Mouse (Mus musculus): ENCODE measurements around the gene Desi1. TPM values are rescaled to one million over a fixed set of nuclear protein-coding genes. Genes with fewer than 3 reads are reported as not detected.

The Desi1 gene
- polyA plus RNA-seq, 1 experiment from 2014 or later = 42.3 TPM

- 88% methylated on average over 3 of the region's 3 CpGs for WGBS
- Histone ChIP-seq H3K4me3 (no peak overlapping the region), H3K4me1 (no peaks in the 10 kb centered on the region), H3K36me3 (peaks cover 12% of the 10 kb centered on the region), H3K4me2 (replicated peaks) (no peak overlapping the region), H3K9ac (peak overlapping the region; percentile 19; the same call in 1 of the 2 replicates), H3K9me3 (replicated peaks) (no peaks in the 10 kb centered on the region), H3K27me3 (no peaks in the 10 kb centered on the region), H3K27ac (no peak overlapping the region)
- ATAC-seq (ENCODE audit: low FRiP score) = no peak
Measured at GRCm38 (mm10) chr15:81958906-81959305, 74.8 kb downstream of the Desi1 start.

- no peak overlapping the region for H3K4me2 ChIP-seq (replicated peaks)
- H3K4me3 ChIP-seq = no peak overlapping the region
- H3K9me3 ChIP-seq (replicated peaks) = no peaks in the 10 kb centered on the region
- H3K27ac ChIP-seq = no peak overlapping the region
- H3K4me1 ChIP-seq = no peaks in the 10 kb centered on the region
- H3K36me3 ChIP-seq = peaks cover 12% of the 10 kb centered on the region
- no peaks in the 10 kb centered on the region for H3K27me3 ChIP-seq
- 82% methylated on average over 11 of the region's 11 CpGs for WGBS
- H3K9ac ChIP-seq = no peak overlapping the region
- ATAC-seq (ENCODE audit: low FRiP score) = no peak
Measured at GRCm38 (mm10) chr15:81957598-81957997, 76.1 kb downstream of the Desi1 start.

- H3K27ac ChIP-seq = no peak overlapping the region
- H3K4me2 ChIP-seq (replicated peaks) = no peak overlapping the region
- no peaks in the 10 kb centered on the region for H3K9me3 ChIP-seq (replicated peaks)
- no peak overlapping the region for H3K4me3 ChIP-seq
- H3K4me1 ChIP-seq = no peaks in the 10 kb centered on the region
- 58% methylated on average over 8 of the region's 8 CpGs for WGBS
- ATAC-seq (ENCODE audit: low FRiP score) = no peak
- no peak overlapping the region for H3K9ac ChIP-seq
- peaks cover 20% of the 10 kb centered on the region for H3K36me3 ChIP-seq
- no peaks in the 10 kb centered on the region for H3K27me3 ChIP-seq
Measured at GRCm38 (mm10) chr15:81956457-81956856, 77.2 kb downstream of the Desi1 start.

GRCm38 (mm10) chr15:81955414-81955813 lies 78.2 kb downstream of the Desi1 start:
- Histone ChIP-seq H3K27me3 (no peaks in the 10 kb centered on the region), H3K4me1 (no peaks in the 10 kb centered on the region), H3K9ac (no peak overlapping the region), H3K36me3 (peaks cover 29% of the 10 kb centered on the region), H3K4me3 (no peak overlapping the region), H3K4me2 (replicated peaks) (no peak overlapping the region), H3K27ac (no peak overlapping the region), H3K9me3 (replicated peaks) (no peaks in the 10 kb centered on the region)
- WGBS = 92% methylated on average over 15 of the region's 15 CpGs
- no peak for ATAC-seq (ENCODE audit: low FRiP score)

- no peak overlapping the region for H3K4me2 ChIP-seq (replicated peaks)
- H3K9me3 ChIP-seq (replicated peaks) = no peaks in the 10 kb centered on the region
- 98% methylated on average over 6 of the region's 6 CpGs for WGBS
- no peak overlapping the region for H3K4me3 ChIP-seq
- H3K4me1 ChIP-seq = no peaks in the 10 kb centered on the region
- ATAC-seq (ENCODE audit: low FRiP score) = no peak
- no peak overlapping the region for H3K27ac ChIP-seq
- no peak overlapping the region for H3K9ac ChIP-seq
- no peaks in the 10 kb centered on the region for H3K27me3 ChIP-seq
- peaks cover 29% of the 10 kb centered on the region for H3K36me3 ChIP-seq
Measured at GRCm38 (mm10) chr15:81954716-81955115, 78.9 kb downstream of the Desi1 start.

- ATAC-seq (ENCODE audit: low FRiP score) = no peak
- H3K9ac ChIP-seq = no peak overlapping the region
- H3K9me3 ChIP-seq (replicated peaks) = no peaks in the 10 kb centered on the region
- no peak overlapping the region for H3K4me3 ChIP-seq
- H3K4me1 ChIP-seq = no peaks in the 10 kb centered on the region
- H3K36me3 ChIP-seq = peaks cover 29% of the 10 kb centered on the region
- no peak overlapping the region for H3K4me2 ChIP-seq (replicated peaks)
- no peaks in the 10 kb centered on the region for H3K27me3 ChIP-seq
- H3K27ac ChIP-seq = no peak overlapping the region
- WGBS = 94% methylated on average over 9 of the region's 9 CpGs
Measured at GRCm38 (mm10) chr15:81954151-81954583, 79.5 kb downstream of the Desi1 start.

- Histone ChIP-seq H3K4me1 (no peaks in the 10 kb centered on the region), H3K4me2 (replicated peaks) (no peak overlapping the region), H3K4me3 (no peak overlapping the region), H3K36me3 (peaks cover 36% of the 10 kb centered on the region), H3K9ac (no peak overlapping the region), H3K27ac (no peak overlapping the region), H3K9me3 (replicated peaks) (no peaks in the 10 kb centered on the region), H3K27me3 (no peaks in the 10 kb centered on the region)
- ATAC-seq (ENCODE audit: low FRiP score) = no peak
- 82% methylated on average over 4 of the region's 4 CpGs for WGBS
Measured at GRCm38 (mm10) chr15:81952310-81952709, 81.4 kb downstream of the Desi1 start.

- Histone ChIP-seq H3K4me3 (no peak overlapping the region), H3K4me2 (replicated peaks) (no peak overlapping the region), H3K9ac (no peak overlapping the region), H3K36me3 (peaks cover 45% of the 10 kb centered on the region), H3K9me3 (replicated peaks) (no peaks in the 10 kb centered on the region), H3K4me1 (no peaks in the 10 kb centered on the region), H3K27me3 (no peaks in the 10 kb centered on the region), H3K27ac (no peak overlapping the region)
- no peak for ATAC-seq (ENCODE audit: low FRiP score)
- WGBS = 89% methylated on average over 9 of the region's 9 CpGs
Measured at GRCm38 (mm10) chr15:81951159-81951558, 82.5 kb downstream of the Desi1 start.

GRCm38 (mm10) chr15:81950716-81951115 lies 82.9 kb downstream of the Desi1 start:
- Histone ChIP-seq H3K27ac (no peak overlapping the region), H3K4me1 (no peaks in the 10 kb centered on the region), H3K9me3 (replicated peaks) (no peaks in the 10 kb centered on the region), H3K36me3 (peaks cover 45% of the 10 kb centered on the region), H3K27me3 (no peaks in the 10 kb centered on the region), H3K4me3 (no peak overlapping the region), H3K9ac (no peak overlapping the region), H3K4me2 (replicated peaks) (no peak overlapping the region)
- ATAC-seq (ENCODE audit: low FRiP score) = no peak
- WGBS = 87% methylated on average over 5 of the region's 5 CpGs

GRCm38 (mm10) chr15:81949476-81950131 lies 84.1 kb downstream of the Desi1 start:
- no peak for ATAC-seq (ENCODE audit: low FRiP score)
- Histone ChIP-seq H3K27me3 (no peaks in the 10 kb centered on the region), H3K9ac (no peak overlapping the region), H3K4me1 (no peaks in the 10 kb centered on the region), H3K4me2 (replicated peaks) (no peak overlapping the region), H3K36me3 (peaks cover 38% of the 10 kb centered on the region), H3K4me3 (no peak overlapping the region), H3K27ac (0 out of 2 replicates have a peak overlapping the region, but pooled peaks have one; percentile 7), H3K9me3 (replicated peaks) (no peaks in the 10 kb centered on the region)
- 65% methylated on average over 11 of the region's 11 CpGs for WGBS

GRCm38 (mm10) chr15:81949076-81949475 lies 84.6 kb downstream of the Desi1 start:
- WGBS = 88% methylated on average over 10 of the region's 10 CpGs
- no peaks in the 10 kb centered on the region for H3K27me3 ChIP-seq

GRCm38 (mm10) chr15:81943176-81943749 lies 90.4 kb downstream of the Desi1 start:
- no peaks in the 10 kb centered on the region for H3K27me3 ChIP-seq
- H3K9ac ChIP-seq = peak overlapping the region; percentile 32; the same call in 1 of the 2 replicates
- 7% methylated on average over 9 of the region's 9 CpGs for WGBS
- ATAC-seq (ENCODE audit: low FRiP score) = peak; percentile 85
- H3K4me1 ChIP-seq = peaks cover 23% of the 10 kb centered on the region
- peak overlapping the region; percentile 65 for H3K27ac ChIP-seq
- H3K4me2 ChIP-seq (replicated peaks) = peak overlapping the region; percentile 25; the same call in 1 of the 2 replicates
- H3K4me3 ChIP-seq = no peak overlapping the region
- peaks cover 12% of the 10 kb centered on the region for H3K36me3 ChIP-seq
- no peaks in the 10 kb centered on the region for H3K9me3 ChIP-seq (replicated peaks)

More at GRCm38 (mm10) chr15:81949076-81949475, 84.6 kb downstream of the Desi1 start:
- no peak for ATAC-seq (ENCODE audit: low FRiP score)
- no peaks in the 10 kb centered on the region for H3K4me1 ChIP-seq
- no peak overlapping the region for H3K9ac ChIP-seq
- H3K9me3 ChIP-seq (replicated peaks) = no peaks in the 10 kb centered on the region
- H3K4me3 ChIP-seq = no peak overlapping the region
- no peak overlapping the region for H3K4me2 ChIP-seq (replicated peaks)
- peaks cover 33% of the 10 kb centered on the region for H3K36me3 ChIP-seq
- 0 out of 2 replicates have a peak overlapping the region, but pooled peaks have one; percentile 7 for H3K27ac ChIP-seq
